Mouse (Mus musculus) retina, postnatal 1 day (tissue): ENCODE results near the gene Apba1.

ENCODE experiments used
- DNase-seq: peaks from one replicate; pipeline ENCODE4 v3.0.0-alpha.2; 2012

Gene Apba1

DNA sequence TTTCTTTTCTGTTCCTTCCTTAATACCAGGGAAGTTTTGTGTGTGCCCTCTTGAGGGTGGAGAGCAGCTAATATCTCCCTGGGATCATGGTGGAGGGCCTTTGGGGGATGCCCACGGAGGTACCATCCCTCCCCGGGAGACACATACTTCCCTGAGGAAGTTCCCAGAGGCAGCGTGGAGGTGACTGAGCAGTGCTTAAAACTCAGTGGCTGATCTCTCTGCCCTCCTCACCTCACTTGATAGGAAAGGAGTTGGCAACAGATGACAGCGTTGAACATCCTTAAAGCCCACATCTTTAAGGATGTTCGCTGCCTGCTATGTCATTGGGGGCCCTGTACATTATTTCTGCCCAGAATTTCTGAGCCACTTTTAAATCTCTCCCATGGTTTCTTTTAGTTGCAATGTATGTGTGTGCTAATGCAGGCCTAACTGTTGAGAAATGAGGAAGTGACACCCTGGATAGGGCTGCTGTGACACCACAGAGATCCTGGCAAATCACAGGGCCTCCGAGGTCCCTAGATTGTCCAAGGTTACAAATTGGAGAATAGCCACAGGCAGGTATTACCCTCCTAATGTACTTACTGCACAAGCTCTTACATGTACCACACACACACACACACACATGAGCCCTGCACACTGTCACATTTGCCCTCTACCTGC lies 187.5 kb downstream of the Apba1 start:
- DNase-seq = no peak

DNA sequence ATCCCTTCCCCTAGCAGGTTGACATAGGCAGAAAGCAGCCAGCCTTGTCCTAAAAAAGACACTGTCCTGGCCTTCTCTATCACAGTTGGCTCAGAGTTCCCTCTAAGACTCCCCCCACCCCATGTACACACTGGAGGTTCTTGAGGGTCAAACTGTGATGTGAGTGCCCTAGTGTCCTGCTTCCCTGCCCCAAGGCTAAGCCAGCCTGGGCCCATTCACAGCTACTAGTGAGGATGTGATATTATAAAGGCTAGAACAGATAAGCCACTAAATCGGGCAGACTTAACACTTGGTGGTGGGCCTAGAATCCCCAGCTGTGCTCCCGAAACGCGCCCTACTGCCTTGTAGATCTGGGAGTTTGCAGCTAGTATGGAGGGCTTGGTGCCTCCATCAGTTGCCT lies 188.1 kb downstream of the Apba1 start:
- DNase-seq = no peak

DNA sequence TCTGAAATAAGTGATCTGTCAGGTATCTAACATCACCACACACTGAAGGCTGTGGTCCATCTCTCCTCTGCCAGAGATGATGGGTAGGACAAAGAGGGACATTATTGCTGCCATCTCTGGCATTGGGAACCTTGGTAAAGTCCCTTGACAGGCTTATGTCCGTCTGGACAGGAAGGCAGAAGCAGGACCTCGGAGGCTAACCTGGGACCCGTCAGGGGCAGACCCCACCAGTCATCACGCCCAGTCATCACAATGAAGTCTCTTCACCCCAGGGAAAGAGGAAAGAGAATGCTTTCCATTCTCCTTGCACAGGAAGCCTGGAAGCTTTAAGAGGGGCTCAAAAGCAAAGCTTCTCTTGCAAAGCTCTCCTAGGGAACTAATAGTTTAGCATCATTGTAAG lies 189.2 kb downstream of the Apba1 start:
- no peak for DNase-seq

DNA sequence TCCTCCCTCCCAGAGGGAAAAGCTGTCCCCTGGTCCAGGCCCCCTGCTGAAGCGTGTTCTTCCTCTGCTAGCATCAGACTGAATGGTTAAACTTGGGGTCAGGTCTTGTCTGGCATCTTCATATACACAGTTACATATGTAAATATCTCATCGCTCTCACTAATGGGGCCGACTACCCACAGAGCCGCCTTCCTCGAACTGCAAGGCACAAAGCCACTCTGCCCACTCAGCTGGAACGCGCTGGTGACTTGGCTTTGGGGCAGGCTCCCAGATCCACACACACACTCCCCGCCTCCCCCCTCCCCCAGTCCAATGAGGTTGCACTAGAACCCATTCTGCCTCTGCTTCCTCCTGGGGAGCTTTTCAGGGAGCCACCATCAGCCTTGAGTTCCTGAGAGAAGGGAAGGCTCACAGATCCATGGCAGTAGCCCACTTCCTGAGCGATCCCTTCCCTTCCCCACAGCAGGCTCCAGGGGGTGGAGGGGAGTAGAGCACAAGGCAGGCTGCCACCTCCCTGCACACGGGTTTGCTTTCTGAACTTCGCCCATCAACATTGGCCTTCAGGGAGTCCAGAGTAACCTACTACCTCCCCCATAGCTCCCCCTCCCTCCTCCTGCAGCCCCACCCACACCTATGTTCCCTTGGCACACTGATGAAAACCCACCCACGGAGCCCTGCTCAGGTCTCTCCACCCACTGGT lies 189.8 kb downstream of the Apba1 start:
- DNase-seq = peak; percentile 44

DNA sequence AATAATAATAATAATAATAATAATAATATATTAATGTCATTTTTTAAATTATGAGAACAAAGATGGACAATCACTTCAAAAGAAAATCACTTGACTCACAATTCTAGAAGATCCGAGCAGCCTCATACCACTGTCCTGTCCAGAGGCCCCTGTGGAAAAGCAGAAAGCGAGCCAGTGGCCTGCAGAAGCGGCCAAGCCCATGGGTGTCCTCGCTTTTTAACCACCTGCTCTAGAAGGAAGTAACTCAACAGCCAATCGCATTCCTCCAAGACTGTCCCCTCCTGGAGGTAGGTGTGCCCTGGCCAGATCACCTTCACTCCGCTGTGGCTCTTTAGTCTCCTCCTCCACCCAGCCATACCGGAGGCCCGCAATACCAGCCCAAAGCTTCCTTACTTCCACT lies 196.8 kb downstream of the Apba1 start:
- no peak for DNase-seq

DNA sequence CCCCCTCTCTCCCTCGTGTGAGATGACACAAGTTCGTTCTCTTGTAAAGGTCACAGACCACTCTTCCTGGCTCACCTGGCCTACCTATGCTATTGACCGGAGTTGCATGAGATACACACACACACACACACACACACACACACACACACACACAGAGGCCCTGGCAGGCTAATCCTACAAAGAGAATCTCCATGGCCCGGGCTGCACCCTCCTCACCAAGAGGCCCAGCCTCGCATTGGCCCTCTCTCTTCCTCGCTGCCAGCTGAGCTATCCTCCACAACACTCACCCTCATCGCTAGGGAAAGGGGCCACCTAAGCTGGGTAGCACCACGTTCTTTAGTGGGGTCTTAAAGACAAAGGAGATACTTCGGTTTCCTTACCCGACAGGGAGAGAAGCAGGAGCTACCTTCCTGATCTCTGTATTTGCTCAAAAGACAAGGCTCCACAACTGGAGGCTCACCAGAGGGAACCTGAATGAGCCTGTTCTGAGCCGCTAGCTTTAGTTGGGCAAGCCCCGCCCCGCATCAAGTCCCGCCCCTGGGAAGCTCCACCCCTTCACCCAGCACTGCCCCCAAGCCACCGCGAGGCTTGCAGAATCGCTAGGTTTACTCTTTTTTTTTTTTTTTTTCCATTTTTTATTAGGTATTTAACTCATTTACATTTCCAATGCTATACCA lies 197.8 kb downstream of the Apba1 start:
- no peak for DNase-seq

DNA sequence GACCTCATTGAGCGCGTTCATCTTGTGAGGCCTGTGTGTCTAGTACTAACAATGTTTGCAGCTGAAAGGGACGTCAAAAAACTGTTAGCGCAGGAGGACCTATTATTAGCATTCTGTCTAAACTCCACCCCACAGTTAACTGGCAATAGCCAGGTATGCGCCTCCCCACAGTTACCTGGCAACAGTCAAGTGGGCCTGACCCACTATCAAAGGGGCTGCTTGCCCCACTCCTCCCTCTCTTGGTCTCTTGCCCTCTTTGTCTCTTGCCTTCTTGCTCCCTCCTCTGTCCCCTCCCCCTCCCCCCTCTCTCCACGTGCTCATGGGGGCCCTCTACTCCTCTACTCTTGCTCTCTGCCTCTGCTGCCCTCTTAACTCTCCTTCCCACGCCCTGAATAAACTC lies 198.9 kb downstream of the Apba1 start:
- no peak for DNase-seq

DNA sequence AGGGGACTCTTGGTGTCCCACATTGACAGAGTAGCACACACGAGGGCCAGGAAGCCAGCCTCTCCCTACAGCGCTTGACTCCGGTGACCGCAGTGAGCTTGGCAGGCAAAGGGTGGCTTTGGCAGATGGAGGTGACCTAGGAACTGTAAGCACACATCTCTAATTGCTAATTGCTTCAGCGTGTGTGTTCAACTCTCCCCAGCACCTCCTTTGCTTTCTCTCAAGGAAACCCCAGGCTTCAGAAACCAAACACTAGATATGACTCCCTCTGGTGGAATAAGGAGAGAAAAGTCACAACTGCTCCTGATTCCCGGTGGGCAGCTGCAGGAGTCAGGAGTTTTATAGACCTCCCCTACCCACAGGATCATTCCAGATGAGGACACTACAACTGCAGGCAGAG lies 200.2 kb downstream of the Apba1 start:
- DNase-seq = peak; percentile 64

DNA sequence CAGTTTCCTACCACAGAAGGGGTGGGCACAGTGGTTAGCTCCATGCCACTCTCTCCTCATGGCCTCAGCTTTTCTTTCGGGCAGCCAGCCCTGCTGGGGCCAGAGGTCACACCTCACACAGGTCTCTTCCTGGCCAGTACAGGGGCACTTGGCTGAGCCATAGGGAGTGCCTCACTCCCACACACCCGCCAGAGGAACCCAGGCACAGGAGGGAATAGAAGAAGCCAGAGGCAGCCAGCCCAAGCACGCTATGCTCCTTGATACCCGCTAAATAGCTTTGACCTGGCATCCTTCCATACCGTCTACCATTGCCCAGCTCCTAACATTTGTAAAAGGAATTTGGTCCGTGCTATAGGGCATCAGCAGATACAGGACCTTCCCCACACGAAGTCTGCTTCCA lies 201.2 kb downstream of the Apba1 start:
- peak; percentile 55 for DNase-seq

DNA sequence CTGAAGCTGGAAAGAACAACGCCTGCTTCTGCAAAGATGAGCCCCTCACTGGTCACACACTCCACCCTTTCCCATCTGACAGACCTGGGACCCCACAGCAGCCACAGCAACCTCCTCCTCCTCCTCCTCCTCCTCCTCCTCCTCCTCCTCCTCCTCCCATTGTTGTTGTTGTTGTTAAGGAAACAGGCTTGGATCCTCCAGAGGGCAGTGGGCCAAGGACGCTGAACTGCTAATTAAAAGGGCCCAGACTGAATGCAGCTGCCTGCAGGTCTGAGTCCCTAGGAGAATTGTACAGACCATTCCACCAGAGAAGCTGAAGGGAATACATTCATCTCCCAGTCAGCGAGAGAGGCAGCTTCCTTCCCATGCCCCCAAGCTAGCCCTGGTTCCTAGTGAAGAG lies 201.6 kb downstream of the Apba1 start:
- DNase-seq = peak; percentile 88

DNA sequence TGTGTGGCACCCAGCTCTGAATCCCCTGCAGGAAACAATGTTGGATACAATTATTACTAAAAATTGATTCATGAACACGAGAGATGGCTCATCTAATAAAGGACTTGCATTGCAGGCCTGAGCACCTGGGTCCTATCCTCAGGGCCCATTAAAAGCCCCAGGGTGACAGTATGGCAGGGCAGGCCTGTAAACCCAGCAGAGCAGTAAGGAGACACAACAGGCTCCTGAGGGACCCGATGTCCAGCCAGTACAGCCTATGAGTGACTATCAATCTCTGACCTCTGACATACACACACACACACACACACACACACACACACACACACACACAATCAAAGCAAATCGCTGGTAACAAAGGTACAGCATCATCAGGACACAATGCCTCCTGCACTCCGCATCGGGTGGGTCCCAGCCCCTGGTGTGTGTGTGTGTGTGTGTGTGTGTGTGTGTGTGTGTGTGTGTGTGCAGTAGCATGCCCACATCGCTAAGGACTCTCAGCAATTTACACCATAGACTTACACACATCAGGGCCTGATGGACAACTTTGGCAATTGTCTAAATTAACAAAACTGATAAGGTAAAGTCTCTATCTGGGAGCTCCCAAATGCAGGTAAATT lies 202.3 kb downstream of the Apba1 start:
- DNase-seq = no peak

DNA sequence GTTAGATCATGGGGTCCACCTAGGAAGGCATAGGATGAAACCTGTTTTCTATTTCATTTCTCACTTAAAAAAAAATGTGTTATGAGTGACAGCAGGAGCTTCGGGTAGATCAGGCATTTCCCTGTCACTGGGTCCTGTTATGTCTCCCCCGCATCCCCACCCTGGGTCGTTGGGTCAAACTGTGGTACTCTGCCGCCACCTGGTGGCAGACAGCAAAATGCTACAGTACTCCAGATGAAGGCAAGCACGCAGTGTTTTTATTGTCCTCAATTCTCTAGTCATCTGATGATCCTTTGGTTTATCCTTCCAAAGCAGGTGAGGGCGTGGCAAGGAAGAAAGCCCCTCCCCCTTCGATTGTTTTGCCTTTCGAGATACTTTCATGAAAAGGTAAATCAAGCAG lies 202.8 kb downstream of the Apba1 start:
- peak; percentile 88 for DNase-seq

DNA sequence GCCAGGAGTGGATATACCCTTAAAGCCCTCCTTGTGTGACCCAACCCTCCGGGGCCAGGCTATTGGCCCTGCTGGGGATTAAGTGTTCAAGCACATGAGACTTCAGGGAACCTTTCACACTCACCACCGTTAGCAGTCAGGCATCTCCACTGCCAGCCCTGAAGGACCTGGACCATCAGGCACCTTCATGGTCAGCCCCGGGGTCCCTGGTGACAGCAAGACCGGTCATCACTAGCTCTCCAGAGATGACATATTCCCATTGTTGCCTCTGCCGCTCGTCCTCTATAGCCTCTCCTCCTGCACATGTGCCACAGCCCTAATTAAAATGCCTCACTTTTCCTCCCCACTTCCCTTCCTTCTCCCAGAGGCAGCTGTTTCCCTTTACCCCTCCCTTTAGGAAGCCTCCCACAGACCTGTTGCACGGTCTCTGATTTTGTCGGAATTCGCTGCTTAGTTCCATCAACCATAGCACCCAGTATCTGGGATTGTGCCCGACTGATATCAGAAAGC lies 205.8 kb downstream of the Apba1 start:
- peak; percentile 68 for DNase-seq

DNA sequence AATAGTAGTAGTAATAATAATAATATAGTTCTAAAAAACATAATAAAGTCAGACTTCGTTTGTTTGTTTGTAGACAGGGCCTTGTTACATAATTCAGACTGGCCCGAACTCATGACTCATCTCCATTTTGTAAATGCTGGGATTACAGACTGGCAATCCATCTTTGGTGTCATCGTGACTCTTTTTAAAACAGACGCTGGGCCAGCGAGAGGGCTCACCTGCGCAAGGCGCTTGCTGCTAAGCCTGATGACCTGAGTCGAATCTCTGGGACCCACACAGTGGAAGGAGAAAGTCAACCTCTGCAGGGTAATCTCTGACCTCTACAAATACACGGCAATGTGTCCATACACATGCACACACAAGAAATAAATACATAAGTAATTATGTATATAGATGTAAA lies 207.7 kb downstream of the Apba1 start:
- DNase-seq = no peak

DNA sequence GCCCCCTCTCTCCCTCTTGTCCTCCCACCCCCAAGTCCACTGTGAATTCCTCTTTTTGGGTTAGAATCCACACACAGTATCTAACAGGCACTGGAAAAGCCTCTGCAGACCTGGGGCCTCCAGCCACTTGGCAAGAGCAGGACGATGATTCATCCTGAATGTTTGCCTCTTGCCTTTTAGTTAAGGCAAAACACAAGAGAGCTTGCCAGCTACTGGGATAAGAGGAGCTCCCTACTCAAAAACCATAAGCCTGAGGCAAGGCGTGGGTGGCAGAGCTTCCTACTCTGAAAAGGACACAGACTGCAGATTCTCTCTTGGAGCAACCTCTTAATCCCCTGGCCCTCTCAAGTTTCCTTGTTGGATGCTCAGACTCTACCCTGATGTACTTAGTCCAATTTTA lies 208.5 kb downstream of the Apba1 start:
- DNase-seq = no peak

DNA sequence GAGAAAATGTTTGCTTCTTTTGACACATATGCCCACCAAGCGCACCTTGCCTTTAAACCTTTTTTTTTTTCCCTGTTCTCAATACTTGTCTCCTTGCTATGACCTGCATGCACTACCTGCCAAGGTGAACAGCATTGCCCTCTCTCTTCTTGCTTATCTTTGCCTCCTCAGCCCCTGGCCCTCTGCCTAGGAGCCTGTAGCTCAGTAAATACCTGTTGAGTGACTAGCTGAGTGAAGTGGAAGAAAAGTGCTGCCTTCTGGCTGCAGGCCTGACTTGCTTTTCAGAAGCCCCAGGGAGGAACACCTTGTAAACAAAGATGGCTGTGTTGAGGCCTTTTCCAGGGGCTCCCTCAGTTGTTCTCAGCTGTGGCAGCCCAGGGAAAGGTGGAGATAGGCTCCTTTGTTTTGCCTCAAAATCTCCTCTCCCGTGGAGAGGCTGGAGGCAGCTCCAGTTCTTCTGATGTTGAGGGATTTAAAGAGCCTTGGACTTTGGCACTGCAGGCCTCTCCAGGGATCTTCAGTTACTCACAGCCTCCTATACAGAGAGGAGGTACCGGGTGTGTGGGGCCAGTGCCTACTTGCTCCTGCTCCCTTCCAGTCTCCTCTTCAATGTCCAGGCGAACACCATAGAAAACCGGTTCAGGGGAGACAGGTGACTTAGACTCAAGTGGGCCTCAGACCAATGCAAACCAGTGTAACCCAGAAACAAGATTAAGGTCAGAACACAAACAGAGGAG lies 209.6 kb downstream of the Apba1 start:
- no peak for DNase-seq

DNA sequence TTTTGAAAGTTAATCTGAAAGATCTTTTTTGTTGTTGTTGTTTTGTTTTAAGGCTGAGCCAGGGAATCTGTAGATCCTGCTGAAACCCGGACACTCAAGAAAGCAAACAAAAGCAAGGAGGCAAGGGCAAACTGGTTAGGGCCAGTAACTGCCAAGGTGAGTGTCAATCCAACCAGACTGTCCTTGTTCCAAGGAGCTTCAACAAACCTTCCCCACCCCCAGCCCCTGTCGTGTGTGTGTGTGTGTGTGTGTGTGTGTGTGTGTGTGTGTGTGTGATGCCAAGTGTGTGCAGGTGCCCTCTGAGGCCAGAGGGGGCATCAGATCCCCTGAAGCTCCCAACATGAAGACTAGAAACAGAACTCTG lies 210.2 kb downstream of the Apba1 start:
- DNase-seq = no peak

DNA sequence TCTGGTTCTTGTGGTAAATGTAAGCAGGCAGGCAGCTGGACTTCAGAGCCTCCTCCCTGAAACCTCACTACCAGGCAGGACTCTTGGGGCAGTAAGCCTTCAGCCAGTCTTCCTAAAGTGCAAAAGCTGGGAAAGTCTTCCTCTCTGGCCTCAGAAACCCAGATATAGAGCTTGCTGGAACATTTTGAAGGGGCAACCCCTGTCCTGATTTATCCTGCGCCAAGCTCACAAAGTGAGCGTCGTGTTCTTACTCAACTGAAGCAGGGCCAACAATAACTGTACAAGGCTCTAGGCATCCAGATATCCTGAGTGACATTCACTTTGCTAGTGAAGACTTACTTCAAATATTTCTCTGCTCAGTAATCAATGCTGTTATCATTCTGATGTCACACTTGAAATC lies 211.7 kb downstream of the Apba1 start:
- no peak for DNase-seq

DNA sequence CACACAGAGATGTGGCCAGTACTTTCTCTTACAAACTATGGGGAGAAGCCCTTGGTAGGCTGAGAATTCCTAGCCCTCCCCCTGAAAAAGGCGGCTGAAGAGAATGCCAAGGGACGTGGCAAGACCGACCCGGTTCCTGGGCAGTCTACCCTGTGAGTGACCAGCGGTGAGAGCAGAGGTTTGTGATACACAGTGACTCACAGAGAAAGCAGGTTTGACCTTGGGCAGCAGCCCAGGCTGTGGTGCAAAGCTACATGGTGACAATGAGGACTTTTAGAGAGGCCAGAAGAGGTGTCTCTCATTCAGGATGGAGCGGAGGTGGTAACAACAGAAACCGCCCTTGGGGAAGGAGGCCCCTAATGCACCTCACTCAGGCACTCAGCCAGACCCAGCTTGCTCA lies 212.7 kb downstream of the Apba1 start:
- no peak for DNase-seq

DNA sequence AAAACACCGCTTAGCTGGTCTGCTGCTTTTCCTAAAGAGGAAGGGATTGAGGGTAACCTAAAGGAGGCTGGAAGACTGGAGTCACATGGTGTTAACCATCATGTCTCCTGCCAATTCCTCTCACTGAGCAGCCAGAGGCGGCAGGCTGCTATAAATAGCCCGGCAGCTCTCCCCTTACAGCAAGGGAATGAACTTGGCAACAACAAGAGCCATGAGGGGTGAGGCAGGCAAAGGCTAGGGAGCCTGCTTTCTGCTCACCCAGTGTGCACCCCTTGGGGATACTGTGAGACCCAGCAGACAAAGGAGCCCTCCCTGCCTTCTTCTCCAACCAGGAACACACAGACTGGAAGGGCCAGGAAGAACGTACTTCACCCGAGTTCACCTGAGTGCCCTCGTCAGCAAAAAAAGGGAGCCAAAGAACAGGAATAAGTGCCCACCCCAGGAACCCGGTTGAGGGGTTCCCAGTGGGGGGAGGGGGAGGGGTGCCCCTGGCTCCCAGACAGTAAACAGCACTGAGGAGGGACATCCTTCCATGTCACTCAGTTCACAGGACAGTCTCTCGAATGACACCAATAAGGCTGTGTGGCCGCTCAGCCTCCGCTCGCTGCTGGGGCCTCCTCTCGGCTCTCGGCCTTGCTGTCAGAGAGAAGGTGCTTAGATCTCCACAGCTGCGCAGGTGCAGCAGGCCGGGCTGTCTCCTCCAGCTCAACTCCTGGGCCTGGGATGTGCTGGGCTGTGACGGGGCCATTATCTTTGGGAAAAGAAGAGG lies 214.4 kb downstream of the Apba1 start:
- peak; percentile 57 for DNase-seq

DNA sequence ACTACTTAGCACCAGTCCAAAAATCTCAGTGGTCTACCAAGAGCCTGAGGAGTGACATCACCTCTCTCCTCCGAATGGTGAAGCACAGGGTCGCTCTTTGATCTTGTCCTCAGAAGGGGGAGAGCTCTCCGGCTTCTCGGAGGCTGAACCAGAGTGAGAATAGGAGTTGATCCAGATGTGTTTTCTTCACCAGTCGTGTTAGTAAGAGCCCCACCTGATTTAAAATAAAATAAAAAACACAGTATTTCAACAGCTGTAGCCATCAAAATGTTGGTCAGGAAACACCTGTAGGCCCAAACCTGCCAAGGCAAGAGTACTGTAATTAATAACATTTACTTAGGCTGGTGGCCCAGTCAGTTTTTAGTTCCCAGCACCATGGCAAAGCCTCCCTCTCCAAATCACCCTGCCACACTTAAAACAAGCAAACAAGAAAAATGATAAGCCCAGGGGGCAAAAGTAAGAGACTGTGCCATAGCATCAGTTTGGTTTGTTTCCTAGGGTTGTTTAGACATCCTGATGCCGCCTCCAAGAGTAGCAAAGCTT lies 219.3 kb downstream of the Apba1 start:
- no peak for DNase-seq

DNA sequence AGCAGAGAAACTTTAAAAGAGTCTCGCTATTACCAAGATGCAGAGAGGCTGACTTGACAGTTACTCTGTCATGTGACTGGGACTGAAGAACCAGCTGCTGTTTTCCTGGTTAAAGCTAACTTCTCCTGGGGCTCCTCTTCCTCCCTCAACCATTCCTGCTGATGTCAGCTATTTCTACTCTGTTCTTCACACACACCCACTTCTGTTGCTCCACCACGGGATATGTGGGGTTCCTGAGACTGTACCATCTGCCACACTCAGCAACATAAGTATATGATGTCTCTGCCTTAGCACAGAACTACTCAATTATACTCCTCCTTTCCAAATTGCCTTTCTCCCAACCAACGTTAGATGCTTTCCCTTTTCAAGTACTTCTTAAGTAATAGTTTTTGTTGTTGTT lies 221.9 kb downstream of the Apba1 start:
- no peak for DNase-seq
